Mouse (Mus musculus): ENCODE data around the gene Hist1h4n.
"Not testable (repeated sequence)": the region's sequence is repeated elsewhere in the genome, so short reads cannot be mapped to it uniquely, and the experiment has no call there.

DNA sequence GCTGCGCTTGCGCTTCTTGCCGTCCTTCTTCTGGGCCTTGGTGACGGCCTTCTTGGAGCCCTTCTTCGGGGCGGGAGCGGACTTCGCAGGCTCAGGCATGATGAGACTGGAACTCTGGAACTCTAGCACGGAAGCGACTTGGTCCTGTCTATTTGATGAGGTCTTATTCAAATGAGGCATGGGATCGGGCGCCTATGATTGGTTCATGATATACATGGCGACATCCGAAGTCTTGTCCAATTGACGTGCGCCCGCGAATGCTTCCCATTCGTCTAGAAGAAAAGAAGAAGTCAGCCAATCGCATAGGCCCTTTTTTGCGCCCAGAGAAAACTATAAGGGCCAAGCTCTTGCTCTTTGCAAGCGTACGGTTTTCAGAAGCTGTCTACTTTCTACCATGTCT lies 21.9 kb downstream of the Hist1h4n start, which contains the start of the genes Hist1h2bq and Hist1h2ao:
- not testable (repeated sequence) for TF ChIP-seq CTCF (conservative IDR thresholded peaks at IDR 0.05; ENCODE audit: low read length); NANOG (IDR thresholded peaks at IDR 0.05; ENCODE audit: borderline replicate concordance, low read length); POU5F1 (IDR thresholded peaks at IDR 0.05; ENCODE audit: borderline replicate concordance, low read length)
